Mouse (Mus musculus) MEL (cell line): ENCODE results near the gene Slc25a38. TPM values are rescaled to one million over a fixed set of nuclear protein-coding genes. Genes with fewer than 3 reads are reported as not detected.

Experiments used
- DNase-seq: peaks from one replicate; pipeline ENCODE4 v3.0.0; 2011; ENCODE audit warnings: low read depth, low spot score
- H3K27ac ChIP-seq: 2 replicates; pipeline ENCODE4 v1.5.1; 2012; ENCODE audit warnings: low read depth, mild to moderate bottlenecking, control low read depth, low read length, moderate library complexity; ENCODE audit not compliant: control insufficient read depth
- H3K27me3 ChIP-seq, 2 experiments: fragments of 150-350 bp in 1 of 2; sonication (generic) in 1 of 2; 2 replicates each; pipeline ENCODE4 v1.6.1; 2012; ENCODE audit warnings: low read length in 2 of 2, mild to moderate bottlenecking in 2 of 2, improper control_type of control experiment in 1 of 2, moderate library complexity in 1 of 2; ENCODE audit not compliant: insufficient read depth in 2 of 2, control insufficient read depth in 1 of 2
- H3K36me3 ChIP-seq, 2 experiments: 2 replicates each; pipeline ENCODE4 v1.6.1; 2012 to 2014; ENCODE audit warnings: low read length in 2 of 2, improper control_type of control experiment in 1 of 2, inconsistent platforms in 1 of 2, mild to moderate bottlenecking in 1 of 2; ENCODE audit not compliant: insufficient read depth in 2 of 2, control insufficient read depth in 1 of 2
- H3K4me1 ChIP-seq, 2 experiments: fragments of 150-350 bp in 1 of 2; sonication (generic) in 1 of 2; 2 replicates each; pipeline ENCODE4 v1.6.1; 2012; ENCODE audit warnings: low read length in 2 of 2, improper control_type of control experiment in 1 of 2, mild to moderate bottlenecking in 1 of 2; ENCODE audit not compliant: insufficient read depth in 2 of 2, control insufficient read depth in 1 of 2
- H3K4me3 ChIP-seq, 2 experiments: fragments of 150-350 bp in 1 of 2; sonication (generic) in 1 of 2; 2 replicates each; pipeline ENCODE4 v1.5.1; 2012; ENCODE audit warnings: low read depth in 2 of 2, low read length in 2 of 2, mild to moderate bottlenecking in 2 of 2, moderate library complexity in 2 of 2, control low read depth in 1 of 2, improper control_type of control experiment in 1 of 2; ENCODE audit not compliant: control insufficient read depth in 1 of 2, insufficient read depth in 1 of 2
- H3K79me2 ChIP-seq: 2 replicates; pipeline ENCODE4 v1.6.1; 2012; ENCODE audit warnings: mild to moderate bottlenecking, low read length, moderate library complexity; ENCODE audit not compliant: control insufficient read depth, poor library complexity, insufficient read depth
- H3K9ac ChIP-seq: 2 replicates; pipeline ENCODE4 v1.6.1; 2012; ENCODE audit warnings: low read depth, mild to moderate bottlenecking, control low read depth, low read length, moderate library complexity; ENCODE audit not compliant: control insufficient read depth, poor library complexity, severe bottlenecking
- H3K9me3 ChIP-seq: fragments of 150-350 bp; sonication (generic); replicated peaks from 2 replicates; pipeline ENCODE4 v1.6.1; 2012; ENCODE audit warnings: mild to moderate bottlenecking, low read length, improper control_type of control experiment, moderate library complexity; ENCODE audit not compliant: insufficient read depth
- BHLHE40 ChIP-seq: IDR thresholded peaks from 2 replicates; pipeline ENCODE4 v1.6.1; 2012; ENCODE audit warnings: low read depth, mild to moderate bottlenecking, inconsistent platforms, low read length, improper control_type of control experiment, borderline replicate concordance
- CHD1 ChIP-seq: IDR thresholded peaks from 2 replicates; pipeline ENCODE4 v1.6.1; 2012; ENCODE audit warnings: low read depth, mild to moderate bottlenecking, inconsistent platforms, low read length, improper control_type of control experiment
- CHD2 ChIP-seq: IDR thresholded peaks from 2 replicates; pipeline ENCODE4 v1.6.1; 2011; ENCODE audit warnings: low read length, improper control_type of control experiment
- CTCF ChIP-seq, 3 experiments: IDR thresholded peaks in 2 of 3; conservative IDR thresholded peaks in 1 of 3; 2 replicates each; pipeline ENCODE4 v1.5.1; 2011 to 2012; ENCODE audit warnings: low read length in 3 of 3, low read depth in 2 of 3, mild to moderate bottlenecking in 2 of 3, improper control_type of control experiment in 1 of 3, inconsistent platforms in 1 of 3, mixed read lengths in 1 of 3, moderate library complexity in 1 of 3; ENCODE audit not compliant: control insufficient read depth in 1 of 3, insufficient read depth in 1 of 3, poor library complexity in 1 of 3, severe bottlenecking in 1 of 3
- E2F4 ChIP-seq: IDR thresholded peaks from 2 replicates; pipeline ENCODE4 v1.6.1; 2011; ENCODE audit warnings: low read depth, low read length, improper control_type of control experiment, borderline replicate concordance
- ELF1 ChIP-seq: IDR thresholded peaks from 2 replicates; pipeline ENCODE4 v1.6.1; 2014; ENCODE audit warnings: low read depth, mild to moderate bottlenecking, inconsistent platforms, low read length, improper control_type of control experiment, moderate library complexity
- EP300 ChIP-seq, 2 experiments: IDR thresholded peaks; 2 replicates each; pipeline ENCODE4 v1.6.1; 2011; ENCODE audit warnings: improper control_type of control experiment in 2 of 2, low read length in 2 of 2, low read depth in 1 of 2, mild to moderate bottlenecking in 1 of 2
- ETS1 ChIP-seq: IDR thresholded peaks from 2 replicates; pipeline ENCODE4 v1.6.1; 2012; ENCODE audit warnings: low read depth, mild to moderate bottlenecking, inconsistent platforms, low read length, improper control_type of control experiment, moderate library complexity
- GABPA ChIP-seq: IDR thresholded peaks from 2 replicates; pipeline ENCODE4 v1.6.1; 2012; ENCODE audit warnings: low read depth, mild to moderate bottlenecking, inconsistent platforms, low read length, improper control_type of control experiment, moderate library complexity
- GATA1 ChIP-seq: IDR thresholded peaks from 2 replicates; pipeline ENCODE4 v1.6.1; 2011; ENCODE audit warnings: low read depth, low read length, improper control_type of control experiment
- HCFC1 ChIP-seq: IDR thresholded peaks from 2 replicates; pipeline ENCODE4 v1.6.1; 2012; ENCODE audit warnings: low read depth, mild to moderate bottlenecking, inconsistent platforms, low read length, improper control_type of control experiment, moderate library complexity
- JUND ChIP-seq: IDR thresholded peaks from 2 replicates; pipeline ENCODE4 v1.6.1; 2011; ENCODE audit warnings: low read depth, mild to moderate bottlenecking, improper control_type of control experiment, low read length
- KAT2A ChIP-seq: conservative IDR thresholded peaks from 2 replicates; pipeline ENCODE4 v1.6.1; 2012; ENCODE audit warnings: low read depth, low read length, improper control_type of control experiment, inconsistent platforms
- MAFK ChIP-seq: IDR thresholded peaks from 2 replicates; pipeline ENCODE4 v1.6.1; 2011; ENCODE audit warnings: low read depth, mild to moderate bottlenecking, low read length, improper control_type of control experiment, borderline replicate concordance
- MAX ChIP-seq: IDR thresholded peaks from 2 replicates; pipeline ENCODE4 v1.6.1; 2011; ENCODE audit warnings: low read length, improper control_type of control experiment
- MEF2A ChIP-seq: IDR thresholded peaks from 2 replicates; pipeline ENCODE4 v1.6.1; 2014; ENCODE audit warnings: low read depth, mild to moderate bottlenecking, inconsistent platforms, low read length, improper control_type of control experiment; ENCODE audit not compliant: poor library complexity, insufficient replicate concordance, severe bottlenecking; ENCODE audit errors: extremely low read depth
- MXI1 ChIP-seq: IDR thresholded peaks from 2 replicates; pipeline ENCODE4 v1.6.1; 2011; ENCODE audit warnings: mild to moderate bottlenecking, low read depth, low read length, improper control_type of control experiment
- MYB ChIP-seq: IDR thresholded peaks from 2 replicates; pipeline ENCODE4 v1.6.1; 2011; ENCODE audit warnings: mild to moderate bottlenecking, low read depth, low read length, improper control_type of control experiment
- MYC ChIP-seq: IDR thresholded peaks from 2 replicates; pipeline ENCODE4 v1.6.1; 2011; ENCODE audit warnings: low read depth, mild to moderate bottlenecking, low read length, improper control_type of control experiment, moderate library complexity
- NELFE ChIP-seq: IDR thresholded peaks from 2 replicates; pipeline ENCODE4 v1.6.1; 2011; ENCODE audit warnings: low read depth, low read length, improper control_type of control experiment
- NRF1 ChIP-seq: IDR thresholded peaks from 2 replicates; pipeline ENCODE4 v1.6.1; 2014; ENCODE audit warnings: low read depth, mild to moderate bottlenecking, inconsistent platforms, low read length, improper control_type of control experiment, moderate library complexity; ENCODE audit not compliant: poor library complexity, insufficient read depth, severe bottlenecking
- POLR2A ChIP-seq, 2 experiments: IDR thresholded peaks; 2 replicates each; pipeline ENCODE4 v1.6.1; 2011 to 2012; ENCODE audit warnings: low read length in 2 of 2, mild to moderate bottlenecking in 2 of 2, control low read depth in 1 of 2, improper control_type of control experiment in 1 of 2, low read depth in 1 of 2, moderate library complexity in 1 of 2; ENCODE audit not compliant: control insufficient read depth in 1 of 2, insufficient read depth in 1 of 2, poor library complexity in 1 of 2
- POLR2AphosphoS5 ChIP-seq: IDR thresholded peaks from 2 replicates; pipeline ENCODE4 v1.6.1; 2012; ENCODE audit warnings: low read depth, borderline replicate concordance, mild to moderate bottlenecking, inconsistent platforms, low read length, moderate library complexity, mixed read lengths
- RAD21 ChIP-seq: IDR thresholded peaks from 2 replicates; pipeline ENCODE4 v1.6.1; 2011; ENCODE audit warnings: mild to moderate bottlenecking, low read depth, low read length, improper control_type of control experiment
- RCOR1 ChIP-seq: IDR thresholded peaks from 2 replicates; pipeline ENCODE4 v1.6.1; 2012; ENCODE audit warnings: low read depth, mild to moderate bottlenecking, inconsistent platforms, low read length, improper control_type of control experiment
- SIN3A ChIP-seq: IDR thresholded peaks from 2 replicates; pipeline ENCODE4 v1.6.1; 2012; ENCODE audit warnings: low read length, improper control_type of control experiment, inconsistent platforms
- SMC3 ChIP-seq: IDR thresholded peaks from 2 replicates; pipeline ENCODE4 v1.6.1; 2011; ENCODE audit warnings: low read depth, low read length, improper control_type of control experiment
- TAL1 ChIP-seq: IDR thresholded peaks from 2 replicates; pipeline ENCODE4 v1.6.1; 2012; ENCODE audit warnings: mild to moderate bottlenecking, inconsistent platforms, low read length, moderate library complexity, mixed read lengths
- TBP ChIP-seq: IDR thresholded peaks from 2 replicates; pipeline ENCODE4 v1.8.0; 2011; ENCODE audit warnings: low read depth, low read length, improper control_type of control experiment
- TCF12 ChIP-seq: IDR thresholded peaks from 2 replicates; pipeline ENCODE4 v1.6.1; 2014; ENCODE audit warnings: low read depth, mild to moderate bottlenecking, inconsistent platforms, low read length, improper control_type of control experiment, moderate library complexity
- UBTF ChIP-seq: IDR thresholded peaks from 2 replicates; pipeline ENCODE4 v1.6.1; 2012; ENCODE audit warnings: low read depth, mild to moderate bottlenecking, inconsistent platforms, low read length, improper control_type of control experiment, moderate library complexity, borderline replicate concordance; ENCODE audit not compliant: insufficient read depth
- USF1 ChIP-seq: IDR thresholded peaks from 2 replicates; pipeline ENCODE4 v1.6.1; 2014; ENCODE audit warnings: low read depth, mild to moderate bottlenecking, inconsistent platforms, low read length, improper control_type of control experiment, moderate library complexity
- USF2 ChIP-seq, 2 experiments: IDR thresholded peaks; 2 replicates each; pipeline ENCODE4 v1.6.1; 2011 to 2012; ENCODE audit warnings: improper control_type of control experiment in 2 of 2, low read length in 2 of 2, borderline replicate concordance in 1 of 2, inconsistent platforms in 1 of 2, low read depth in 1 of 2, mild to moderate bottlenecking in 1 of 2; ENCODE audit not compliant: insufficient read depth in 1 of 2
- ZC3H11A ChIP-seq: IDR thresholded peaks from 2 replicates; pipeline ENCODE4 v1.6.1; 2012; ENCODE audit warnings: low read depth, mild to moderate bottlenecking, inconsistent platforms, low read length, improper control_type of control experiment
- ZKSCAN1 ChIP-seq: IDR thresholded peaks from 2 replicates; pipeline ENCODE4 v1.6.1; 2012; ENCODE audit warnings: low read depth, mild to moderate bottlenecking, inconsistent platforms, low read length, improper control_type of control experiment, moderate library complexity
- ZMIZ1 ChIP-seq: IDR thresholded peaks from 2 replicates; pipeline ENCODE4 v1.6.1; 2012; ENCODE audit warnings: low read depth, mild to moderate bottlenecking, inconsistent platforms, low read length, improper control_type of control experiment, moderate library complexity
- polyA plus RNA-seq, 2 experiments: library from polyadenylated mRNA; stranded (reverse) in 1 of 2; unstranded in 1 of 2; fragments of >175 nt in 1 of 2; fragments of >200 nt in 1 of 2; gene quantifications; 2 replicates each; pipeline versions ENCODE4 v1.2.1 to v1.2.4; 2012; ENCODE audit warnings: low replicate concordance in 2 of 2, low read depth in 1 of 2; ENCODE audit not compliant: insufficient read length in 2 of 2, insufficient read depth in 1 of 2, missing spikeins in 1 of 2
- total RNA-seq: library from RNA; depleted of rRNA; stranded (reverse); fragments of 300-350 nt; gene quantifications from 2 replicates; pipeline ENCODE4 v1.2.3, GENCODE M21; 2012

The Slc25a38 gene
- total and polyA plus RNA-seq, 3 experiments: 81.3 to 87.6 TPM; not detected in 1

DNA sequence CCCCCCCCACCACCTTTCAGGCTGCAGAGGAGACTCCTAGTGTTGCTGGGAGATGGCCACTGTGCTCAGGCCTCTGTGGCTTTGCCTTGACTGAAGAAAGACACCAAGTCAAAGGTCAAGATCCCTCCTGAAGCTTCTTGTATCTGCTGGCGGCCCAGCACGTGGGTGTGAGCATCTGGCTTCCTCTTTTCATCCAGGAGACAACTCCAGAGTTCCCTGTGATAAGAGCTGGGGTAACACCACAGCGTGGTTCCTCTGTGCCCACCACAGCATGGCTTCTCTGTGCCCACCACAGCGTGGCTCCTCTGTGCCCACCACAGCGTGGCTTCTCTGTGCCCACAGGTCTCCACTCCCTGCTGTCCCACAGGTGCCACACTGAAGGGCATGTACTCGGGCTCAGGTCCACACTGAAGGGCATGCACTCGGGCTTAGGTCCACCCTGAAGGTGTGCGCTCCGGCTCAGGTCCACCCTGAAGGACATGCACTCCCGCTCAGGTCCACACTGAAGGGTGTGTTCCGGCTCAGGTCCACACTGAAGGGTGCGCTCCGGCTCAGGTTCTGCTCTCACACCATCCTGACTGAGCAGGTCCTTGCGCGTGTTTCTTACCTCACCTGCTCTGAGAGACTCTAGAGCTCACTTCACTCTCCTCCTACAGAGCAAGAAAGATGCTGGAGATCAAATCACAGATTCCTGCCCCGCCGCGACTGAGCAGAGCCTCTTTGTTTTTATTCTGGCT is 26.8 kb upstream of the Slc25a38 start:
- H3K79me2 ChIP-seq: no peaks in the 10 kb centered on the region
- DNase-seq: peak; percentile 71
- H3K27me3 ChIP-seq: no peaks in the 10 kb centered on the region; a peak in 1 of 4 replicates
- H3K4me1 ChIP-seq: peaks cover 0 to 10% of the 10 kb centered on the region in 2 experiments; a peak in 2 of 4 replicates
- no peaks in the 10 kb centered on the region for H3K36me3 ChIP-seq
- H3K9ac ChIP-seq: no peak overlapping the region
- H3K9me3 ChIP-seq: no peaks in the 10 kb centered on the region
- H3K4me3 ChIP-seq: no peak overlapping the region
- no peak overlapping the region for H3K27ac ChIP-seq
- no peak for TF ChIP-seq RAD21
- no peak for TF ChIP-seq ZC3H11A
- TF ChIP-seq MEF2A: no peak
- no peak for TF ChIP-seq HCFC1
- TF ChIP-seq RCOR1: peak; percentile 51
- peak; percentile 34; the same call in 1 of the 2 replicates for TF ChIP-seq USF1
- TF ChIP-seq MAX: peak; percentile 90
- no peak for TF ChIP-seq GABPA
- TF ChIP-seq TCF12: no peak
- TF ChIP-seq ELF1: no peak
- TF ChIP-seq MAFK: no peak
- TF ChIP-seq CHD1: no peak
- no peak for TF ChIP-seq SMC3
- peak; percentile 73 for TF ChIP-seq MXI1
- TF ChIP-seq KAT2A: no peak
- peak; percentile 56; the same call in 1 of the 2 replicates for TF ChIP-seq BHLHE40
- TF ChIP-seq JUND: no peak
- TF ChIP-seq USF2 (IDR thresholded peaks at IDR 0.05; ENCODE audit: borderline replicate concordance in 1 of 2, insufficient read depth in 1 of 2, low read depth in 1 of 2, low read length in 2 of 2): no peak
- TF ChIP-seq MYB: no peak
- TF ChIP-seq POLR2A (IDR thresholded peaks at IDR 0.05; ENCODE audit: control insufficient read depth in 1 of 2, insufficient read depth in 1 of 2, low read depth in 1 of 2, low read length in 2 of 2, poor library complexity in 1 of 2): no peak
- no peak for TF ChIP-seq CTCF (IDR thresholded peaks at IDR 0.05 in 2 of 3, conservative IDR thresholded peaks at IDR 0.05 in 1 of 3; ENCODE audit: control insufficient read depth in 1 of 3, insufficient read depth in 1 of 3, low read depth in 2 of 3, low read length in 3 of 3, poor library complexity in 1 of 3, severe bottlenecking in 1 of 3)
- no peak for TF ChIP-seq TAL1
- no peak for TF ChIP-seq NELFE
- TF ChIP-seq E2F4: no peak
- no peak for TF ChIP-seq ZMIZ1
- TF ChIP-seq ETS1: no peak
- TF ChIP-seq EP300 (IDR thresholded peaks at IDR 0.05; ENCODE audit: low read depth in 1 of 2, low read length in 2 of 2): peak; percentile 25 to 61; a peak in 3 of 4 replicates
- no peak for TF ChIP-seq CHD2
- no peak for TF ChIP-seq NRF1
- TF ChIP-seq GATA1: peak; percentile 33; the same call in 1 of the 2 replicates
- TF ChIP-seq SIN3A: 0 out of 2 replicates have a peak, but pooled peaks have one; percentile 25
- TF ChIP-seq ZKSCAN1: no peak
- peak; percentile 85 for TF ChIP-seq MYC
- no peak for TF ChIP-seq POLR2AphosphoS5
- TF ChIP-seq UBTF: no peak
- no peak for TF ChIP-seq TBP
